In the genomic region with DNA sequence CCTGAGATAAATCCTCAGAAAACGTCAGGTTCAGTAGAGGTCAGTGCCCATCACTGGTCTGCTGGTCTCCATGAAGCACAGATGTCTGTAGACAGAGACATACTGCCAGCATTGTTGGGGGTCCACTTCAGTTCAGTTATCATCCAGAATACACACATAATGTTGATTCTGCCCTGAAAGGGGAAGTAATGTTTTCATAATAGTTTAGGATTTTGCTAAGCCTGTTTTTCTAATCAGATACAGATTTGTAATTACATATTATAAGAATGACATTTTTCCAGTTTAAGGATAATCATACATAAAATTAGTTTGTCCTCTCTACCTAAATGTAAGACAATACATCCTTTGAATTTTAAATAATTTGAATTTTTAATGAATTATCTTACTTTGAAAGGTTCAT, we compare ENCODE assay signal across 31 mouse cellular contexts.
"Had no signal": no experiment of that assay in that cellular context is flagged by ENCODE, and none has a peak within 500 bp of the region (broad histone marks: within the 10 kb centered on the region; RNA-seq: fewer than 3 reads in every experiment).

No protein-coding gene starts in this region.

- DNase-seq: left cerebral cortex, postnatal 4 days; liver; liver, embryonic 13.5 days; liver, postnatal 0 days; lung, adult 18-20 months; lung, adult 2 months; lung, embryonic 14.5 days; lung, postnatal 10 days; lung, postnatal 14 days; lung, postnatal 36 days; lung, postnatal 4 days; midbrain, embryonic 14.5 days had no signal

- H3K27me3 ChIP-seq: limb, embryonic 12.5 days; limb, embryonic 13.5 days; limb, embryonic 15.5 days; liver, embryonic 12.5 days; liver, embryonic 13.5 days; liver, embryonic 15.5 days; lung, embryonic 15.5 days; megakaryocyte, embryonic 14.5 days; midbrain, embryonic 12.5 days; midbrain, embryonic 13.5 days; midbrain, embryonic 15.5 days; neural tube, embryonic 12.5 days had no signal

- ATAC-seq: liver, embryonic 12.5 days; liver, postnatal 0 days; lung, postnatal 0 days; midbrain, embryonic 13.5 days; midbrain, embryonic 15.5 days had no signal

- H3K27ac ChIP-seq: limb, embryonic 10.5 days; limb, embryonic 12.5 days; limb, embryonic 13.5 days; limb, embryonic 15.5 days; liver, embryonic 12.5 days; liver, embryonic 13.5 days; liver, embryonic 14.5 days; liver, embryonic 15.5 days; lung, embryonic 15.5 days; macrophage; midbrain, embryonic 10.5 days; midbrain, embryonic 12.5 days; midbrain, embryonic 13.5 days; midbrain, embryonic 15.5 days; neural tube, embryonic 12.5 days had no signal

- H3K4me1 ChIP-seq: limb, embryonic 10.5 days; limb, embryonic 12.5 days; limb, embryonic 13.5 days; limb, embryonic 15.5 days; liver, embryonic 12.5 days; liver, embryonic 13.5 days; liver, embryonic 15.5 days; lung, embryonic 15.5 days; megakaryocyte, embryonic 14.5 days; midbrain, embryonic 10.5 days; midbrain, embryonic 12.5 days; midbrain, embryonic 13.5 days; midbrain, embryonic 15.5 days; neural tube, embryonic 12.5 days had no signal

- H3K9ac ChIP-seq: limb, embryonic 12.5 days; limb, embryonic 13.5 days; limb, embryonic 15.5 days; liver, embryonic 12.5 days; liver, embryonic 13.5 days; liver, embryonic 14.5 days; liver, embryonic 15.5 days; liver, postnatal 0 days; lung, embryonic 14.5 days; lung, embryonic 15.5 days; midbrain, embryonic 12.5 days; midbrain, embryonic 13.5 days; midbrain, embryonic 15.5 days; neural tube, embryonic 12.5 days had no signal

- H3K4me3 ChIP-seq: limb, embryonic 10.5 days; limb, embryonic 12.5 days; limb, embryonic 13.5 days; limb, embryonic 15.5 days; liver, embryonic 12.5 days; liver, embryonic 13.5 days; liver, embryonic 15.5 days; lung, embryonic 15.5 days; megakaryocyte, embryonic 14.5 days; midbrain, embryonic 10.5 days; midbrain, embryonic 12.5 days; midbrain, embryonic 13.5 days; midbrain, embryonic 15.5 days; myocyte; neural tube, embryonic 12.5 days had no signal

- H3K4me2 ChIP-seq: limb, embryonic 12.5 days; limb, embryonic 13.5 days; limb, embryonic 15.5 days; liver, embryonic 11.5 days; liver, embryonic 12.5 days; liver, embryonic 13.5 days; liver, embryonic 15.5 days; lung, embryonic 14.5 days; lung, embryonic 15.5 days; midbrain, embryonic 11.5 days; midbrain, embryonic 12.5 days; midbrain, embryonic 13.5 days; midbrain, embryonic 15.5 days; neural tube, embryonic 12.5 days had no signal

- H3K9me3 ChIP-seq: limb, embryonic 10.5 days; limb, embryonic 12.5 days; limb, embryonic 13.5 days; limb, embryonic 15.5 days; liver, embryonic 12.5 days; liver, embryonic 13.5 days; liver, embryonic 15.5 days; lung, embryonic 15.5 days; megakaryocyte, embryonic 14.5 days; midbrain, embryonic 10.5 days; midbrain, embryonic 12.5 days; midbrain, embryonic 13.5 days; midbrain, embryonic 15.5 days; neural tube, embryonic 12.5 days had no signal
